Mouse (Mus musculus) MN1 (cell line): ENCODE data around the gene Mindy4.
"Not testable (repeated sequence)": the region's sequence is repeated elsewhere in the genome, so short reads cannot be mapped to it uniquely, and the experiment has no call there.

Experiments
- DNase-seq: peaks from one replicate; pipeline ENCODE4 v3.0.0-alpha.2; 2016; ENCODE audit warnings: low spot score

Mindy4 gene

GRCm38 (mm10) chr6:55202913-55203910, at the start of gene Mindy4:
Gene Mindy4 (plus strand): TSS chr6:55203383.
- peak; percentile 93 for DNase-seq

- no peak for DNase-seq
Measured at GRCm38 (mm10) chr6:55159256-55159655, 43.9 kb upstream of the Mindy4 start.

DNA sequence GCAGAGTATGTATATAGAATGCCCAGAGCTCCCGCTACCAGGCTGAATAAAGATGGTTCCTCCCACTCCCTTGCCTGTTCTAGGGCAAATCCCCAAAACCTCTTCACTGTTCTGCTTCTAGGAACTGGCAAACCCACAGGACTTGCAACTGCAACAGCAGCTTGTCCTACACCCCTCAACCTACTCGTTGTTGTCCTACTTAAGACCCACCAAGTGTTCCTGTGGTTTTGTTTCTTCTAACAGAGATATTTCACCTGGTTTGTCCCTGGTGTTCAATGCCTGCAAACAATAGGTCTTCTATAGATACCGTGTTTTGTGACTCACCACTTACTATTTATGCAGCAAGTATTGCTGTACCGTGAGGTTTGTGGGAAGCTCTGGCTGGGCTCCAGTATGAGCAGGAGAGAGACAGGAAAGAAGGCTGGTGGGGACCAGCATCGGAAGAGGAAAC, 41.8 kb upstream of the Mindy4 start:
- DNase-seq, result no peak

- DNase-seq, result no peak
Measured at GRCm38 (mm10) chr6:55163046-55163584, 40.1 kb upstream of the Mindy4 start.

- peak; percentile 70 for DNase-seq
Measured at GRCm38 (mm10) chr6:55166777-55167463, 36.3 kb upstream of the Mindy4 start.

- DNase-seq, result no peak
Measured at GRCm38 (mm10) chr6:55169818-55170217, 33.4 kb upstream of the Mindy4 start.

GRCm38 (mm10) chr6:55171638-55172037, 31.5 kb upstream of the Mindy4 start:
- DNase-seq, result no peak

DNA sequence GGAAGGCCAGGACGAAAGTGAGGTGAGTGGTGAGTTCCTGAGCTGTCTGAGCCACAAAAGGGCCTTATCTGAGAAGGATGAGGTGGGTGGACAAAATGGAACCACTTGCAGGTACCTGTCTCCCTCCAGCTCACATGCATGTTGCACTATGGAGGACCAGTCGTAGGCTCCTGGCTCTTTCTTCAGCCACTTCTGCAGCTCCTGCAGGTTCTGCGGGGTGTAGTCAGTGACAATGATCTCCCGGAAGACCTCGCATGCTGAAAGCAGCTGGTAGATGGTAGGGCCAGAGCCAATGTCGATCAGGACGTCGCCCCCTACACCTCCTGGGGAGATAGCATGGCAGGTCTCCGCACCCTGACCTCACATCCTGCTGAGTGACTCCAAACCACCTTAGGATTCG, 30.0 kb upstream of the Mindy4 start:
- no peak for DNase-seq

DNA sequence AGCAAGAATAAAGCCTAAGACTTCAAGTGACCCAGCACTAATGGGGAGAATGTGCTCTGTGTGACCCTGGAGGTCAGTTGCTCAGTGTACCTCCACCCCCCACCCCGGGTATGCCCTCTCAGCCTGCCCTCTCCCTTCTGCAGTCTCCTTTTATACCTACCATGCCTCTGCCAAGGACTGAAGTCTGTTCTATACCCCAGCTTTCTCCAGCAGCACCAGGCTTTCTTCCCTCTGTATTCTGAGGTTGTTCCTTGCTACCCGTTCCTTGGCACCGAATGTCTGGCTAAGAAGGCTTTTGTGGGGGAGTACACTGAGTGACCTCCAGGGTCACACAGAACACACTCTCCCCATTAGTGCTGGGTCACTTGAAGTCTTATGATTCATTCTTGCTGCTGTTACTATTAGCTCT, 29.2 kb upstream of the Mindy4 start:
- no peak for DNase-seq

- no peak for DNase-seq
Measured at GRCm38 (mm10) chr6:55174741-55175181, 28.4 kb upstream of the Mindy4 start, which contains the start of gene Inmt. Gene Inmt (minus strand): TSS chr6:55175043.

DNA sequence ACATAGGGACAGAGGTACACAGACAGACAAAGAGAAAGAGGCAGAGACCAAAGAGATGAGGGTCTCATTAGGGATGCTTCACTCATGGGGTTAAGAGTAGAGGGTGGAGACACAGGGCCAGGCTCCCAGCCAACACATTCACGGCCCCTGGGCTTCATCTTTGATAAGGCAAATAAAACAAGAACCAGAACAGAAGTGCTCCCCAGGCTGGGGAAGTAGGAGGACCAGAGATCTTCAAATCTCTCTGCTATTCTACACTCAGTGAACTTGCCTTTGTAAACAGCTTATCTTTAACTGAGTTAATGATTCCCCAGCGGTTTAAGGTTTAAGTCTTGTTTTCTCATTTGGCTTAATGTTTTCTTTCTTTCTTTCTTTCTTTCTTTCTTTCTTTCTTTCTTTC, 27.7 kb upstream of the Mindy4 start:
- no peak for DNase-seq

DNA sequence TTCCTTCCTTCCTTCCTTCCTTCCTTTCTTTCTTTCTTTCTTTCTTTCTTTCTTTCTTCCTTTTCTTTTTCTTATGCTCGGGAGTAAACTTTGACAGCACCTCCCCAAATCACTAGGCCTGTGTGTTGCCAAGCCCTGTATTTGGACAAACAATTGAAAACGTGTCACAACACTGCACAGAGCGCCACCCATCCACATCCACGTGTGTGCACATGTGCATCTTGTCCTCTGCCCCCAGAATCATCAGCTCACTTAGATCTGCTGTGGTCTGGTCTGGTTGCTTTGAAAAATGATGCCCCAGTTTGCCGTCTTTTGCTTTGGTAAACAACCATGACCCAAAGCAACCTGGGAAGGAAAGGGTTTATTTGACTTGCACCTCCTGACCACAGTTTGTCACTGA, 27.3 kb upstream of the Mindy4 start:
- no peak for DNase-seq

DNA sequence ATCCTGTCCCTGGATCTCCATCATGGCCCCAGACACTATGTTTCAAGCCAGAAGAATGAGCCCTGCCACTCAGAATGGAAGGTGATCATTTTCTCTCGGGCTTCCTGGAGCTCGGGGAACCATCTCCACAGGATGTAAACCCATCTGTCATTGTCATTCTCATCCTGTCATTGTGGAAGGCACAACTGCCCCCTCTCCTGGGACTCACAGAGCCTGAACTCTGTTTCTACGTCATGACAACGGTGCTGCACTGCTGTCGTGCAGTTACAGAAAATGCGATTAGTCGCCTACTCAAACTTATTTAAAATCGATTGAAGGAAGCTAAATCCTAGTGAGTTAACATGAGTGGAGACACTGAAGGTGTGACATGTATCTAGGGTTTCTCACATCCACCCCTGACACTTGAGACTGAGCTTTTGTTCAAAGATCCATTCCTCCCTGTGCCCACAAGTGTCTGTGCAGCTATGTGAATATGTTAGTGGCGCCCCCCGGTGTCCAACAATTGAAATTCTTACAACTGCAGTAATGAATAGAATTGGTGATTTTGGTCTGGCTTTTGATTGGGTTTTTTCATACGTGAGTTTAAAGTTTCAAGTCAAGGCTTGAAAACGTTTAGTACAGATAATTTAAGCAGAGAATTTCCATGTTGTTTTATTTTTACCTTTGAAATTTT, 26.0 kb upstream of the Mindy4 start:
- DNase-seq, result no peak

DNA sequence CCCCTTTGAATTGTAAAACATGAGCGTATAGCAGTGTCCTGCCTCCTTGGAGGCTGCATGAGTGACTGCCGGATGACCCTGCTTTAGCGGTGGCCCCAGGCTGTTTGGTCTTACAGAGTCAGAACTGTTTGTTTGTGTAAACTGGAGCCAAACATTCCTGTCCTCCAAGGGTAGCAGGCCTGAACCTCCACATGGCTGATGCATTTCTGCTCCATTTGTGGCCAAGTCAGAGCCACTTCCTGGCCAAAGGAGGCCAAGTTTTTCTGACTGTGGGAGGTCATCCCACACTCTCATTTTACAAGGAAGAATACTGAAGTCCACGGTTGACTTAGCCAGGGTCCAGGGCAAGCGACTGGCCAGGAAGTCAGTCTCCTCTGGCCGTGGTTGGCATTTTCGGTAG, 23.6 kb upstream of the Mindy4 start:
- no peak for DNase-seq

DNA sequence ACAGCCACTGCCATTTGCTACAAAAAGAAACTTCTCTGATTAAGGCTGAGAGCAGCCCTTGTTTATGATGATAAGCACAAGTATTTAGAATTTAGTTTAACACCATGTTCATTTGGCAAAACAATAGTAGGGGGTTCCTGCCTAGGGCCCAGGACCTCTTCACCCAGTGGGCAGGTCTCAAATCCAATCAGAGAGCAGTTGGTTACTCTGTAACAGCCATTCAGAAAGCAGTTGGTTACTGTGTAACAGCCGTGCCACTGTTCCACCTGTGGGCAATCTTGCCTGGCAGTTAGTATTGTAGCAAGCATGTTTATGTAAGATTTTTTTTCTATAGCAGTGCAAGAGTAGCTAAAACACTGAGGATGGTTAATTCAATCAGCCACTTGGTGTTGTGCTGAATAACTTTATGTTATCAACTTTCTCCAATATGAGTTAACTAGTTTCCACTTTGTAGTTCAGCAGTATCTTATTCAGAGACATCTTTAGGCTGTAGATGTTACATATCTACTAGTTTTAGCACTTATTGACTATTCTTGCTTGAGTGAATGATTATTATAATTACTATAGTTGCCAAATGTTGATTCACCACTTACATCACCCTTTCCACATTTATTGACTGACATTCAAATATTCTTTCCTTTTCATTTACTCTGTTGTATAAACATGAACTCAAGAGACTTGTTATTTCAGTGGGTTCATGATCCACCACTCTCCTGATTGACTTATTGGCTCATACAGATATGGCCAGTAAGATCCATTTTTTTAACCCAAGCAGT, 20.3 kb upstream of the Mindy4 start:
- no peak for DNase-seq

GRCm38 (mm10) chr6:55187827-55188226, 15.4 kb upstream of the Mindy4 start:
- DNase-seq, result not testable (repeated sequence)

DNA sequence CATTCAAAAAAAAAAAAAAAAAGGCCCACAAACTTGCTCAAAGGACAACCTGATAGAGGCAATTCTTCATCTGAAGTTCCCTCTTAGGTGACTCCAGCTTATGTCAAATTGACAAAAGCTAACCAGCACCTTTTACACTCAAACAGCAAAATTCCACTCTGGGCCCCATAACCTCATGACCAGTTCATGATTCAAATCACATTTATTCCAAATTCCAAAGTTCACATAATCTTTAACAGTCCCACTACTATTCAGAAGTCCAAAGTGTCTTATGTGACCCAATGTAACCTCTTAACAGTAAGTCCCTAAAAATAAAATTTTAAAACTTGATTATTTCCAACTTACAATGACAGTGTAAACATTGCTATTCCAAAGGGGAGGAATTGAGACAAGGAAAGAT, 13.8 kb upstream of the Mindy4 start:
- no peak for DNase-seq

GRCm38 (mm10) chr6:55191537-55191936, 11.6 kb upstream of the Mindy4 start:
- no peak for DNase-seq

DNA sequence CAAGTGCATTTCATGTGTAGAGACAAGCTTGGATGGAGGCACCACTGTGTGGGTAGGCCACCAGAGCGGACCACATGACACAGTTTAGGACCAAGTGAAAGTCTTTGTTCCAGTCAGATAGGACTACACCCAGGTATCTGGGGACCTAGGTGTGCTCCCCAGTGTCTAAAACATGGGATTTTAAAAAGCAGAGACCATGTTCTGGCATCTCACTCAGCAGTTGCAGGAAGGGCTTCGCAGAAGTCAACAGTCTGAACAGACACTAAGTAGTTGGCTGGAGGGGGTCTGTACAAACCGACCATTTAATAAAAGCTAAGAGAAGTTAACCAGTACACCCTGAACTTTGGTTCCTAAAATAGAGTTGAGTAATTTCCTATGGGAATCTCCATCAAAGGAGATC, 10.0 kb upstream of the Mindy4 start:
- no peak for DNase-seq

DNA sequence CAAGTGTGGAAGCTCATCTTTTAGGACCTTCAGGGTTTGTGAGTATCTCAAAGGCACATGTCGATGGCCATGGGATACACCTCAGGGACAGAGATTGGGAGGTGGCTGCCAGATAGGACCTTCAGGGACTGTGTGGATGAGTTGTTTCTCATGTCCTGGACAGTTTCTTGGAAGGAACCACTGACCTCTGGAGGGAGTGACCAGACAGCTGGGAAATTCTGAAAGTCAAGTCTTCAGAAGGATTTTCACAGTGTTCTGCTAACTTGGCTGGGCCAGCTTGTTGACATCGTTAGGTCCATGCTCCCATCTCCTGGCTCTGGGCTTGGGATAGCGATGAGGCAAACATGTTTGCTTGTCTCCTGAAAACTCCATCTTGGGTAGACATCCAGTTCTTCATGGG, 4.1 kb upstream of the Mindy4 start:
- no peak for DNase-seq

- peak; percentile 7 for DNase-seq
Measured at GRCm38 (mm10) chr6:55203931-55204330, 748 bp downstream of the Mindy4 start.
